Mouse (Mus musculus) ES-E14 (cell line): Measurements from ENCODE around the gene Pnma3. TPM values are rescaled to one million over a fixed set of nuclear protein-coding genes. Genes with fewer than 3 reads are reported as not detected.
A peak's percentile ranks its signal among the peaks of the same experiment; 100 is the strongest.

ENCODE experiments used
- DNase-seq: peaks from one replicate; pipeline ENCODE4 v3.0.0-alpha.2; 2013; ENCODE audit warnings: low read depth, low spot score
- H3K27ac ChIP-seq: 2 replicates; pipeline ENCODE4 v1.5.1; 2012; ENCODE audit warnings: low read depth, mild to moderate bottlenecking, low read length, moderate library complexity, mixed read lengths; ENCODE audit not compliant: poor library complexity, insufficient read depth, severe bottlenecking
- H3K36me3 ChIP-seq: 2 replicates; pipeline ENCODE4 v1.6.1; 2012; ENCODE audit warnings: mild to moderate bottlenecking, low read length, moderate library complexity, mixed read lengths; ENCODE audit not compliant: control insufficient read depth, poor library complexity, insufficient read depth, severe bottlenecking
- H3K4me1 ChIP-seq, 2 experiments: fragments of 150-350 bp in 1 of 2; sonication (generic) in 1 of 2; 2 replicates each; pipeline ENCODE4 v1.6.1; 2012; ENCODE audit warnings: low read length in 2 of 2, mild to moderate bottlenecking in 1 of 2, mixed read lengths in 1 of 2; ENCODE audit not compliant: control insufficient read depth in 2 of 2, insufficient read depth in 2 of 2, poor library complexity in 1 of 2
- H3K4me3 ChIP-seq, 2 experiments: fragments of 150-350 bp in 1 of 2; sonication (generic) in 1 of 2; 2 replicates each; pipeline ENCODE4 v1.5.1; 2012; ENCODE audit warnings: low read length in 2 of 2, low read depth in 1 of 2, mild to moderate bottlenecking in 1 of 2, mixed read lengths in 1 of 2; ENCODE audit not compliant: insufficient read depth in 1 of 2, poor library complexity in 1 of 2, severe bottlenecking in 1 of 2
- H3K9ac ChIP-seq: 2 replicates; pipeline ENCODE4 v1.6.1; 2012; ENCODE audit warnings: low read depth, mild to moderate bottlenecking, low read length, mixed read lengths; ENCODE audit not compliant: poor library complexity, insufficient read depth, severe bottlenecking
- H3K9me3 ChIP-seq: fragments of 150-350 bp; sonication (generic); 2 replicates; pipeline ENCODE4 v1.6.1; 2012; ENCODE audit warnings: low read depth, mild to moderate bottlenecking, low read length; ENCODE audit not compliant: control insufficient read depth, insufficient read depth
- CHD2 ChIP-seq: IDR thresholded peaks from 2 replicates; pipeline ENCODE4 v1.6.1; 2014; ENCODE audit warnings: mild to moderate bottlenecking, low read depth, low read length, inconsistent platforms
- HCFC1 ChIP-seq: IDR thresholded peaks from 2 replicates; pipeline ENCODE4 v1.6.1; 2012; ENCODE audit warnings: low read length, inconsistent platforms, borderline replicate concordance; ENCODE audit not compliant: insufficient read depth
- MAFK ChIP-seq: IDR thresholded peaks from 2 replicates; pipeline ENCODE4 v1.6.1; 2014; ENCODE audit warnings: mild to moderate bottlenecking, low read depth, low read length, inconsistent platforms; ENCODE audit not compliant: insufficient read depth
- ZC3H11A ChIP-seq: IDR thresholded peaks from 2 replicates; pipeline ENCODE4 v1.6.1; 2012; ENCODE audit warnings: low read depth, mild to moderate bottlenecking, inconsistent platforms, low read length, borderline replicate concordance
- ZNF384 ChIP-seq: IDR thresholded peaks from 2 replicates; pipeline ENCODE4 v1.6.1; 2012; ENCODE audit warnings: low read depth, low read length, inconsistent platforms
- in situ Hi-C, 2 experiments: fragments of 600-800 bp; cut with MboI; formaldehyde crosslinking; loops; one replicate each; pipeline ENCODE4 v1.15.1; 2025; ENCODE audit warnings: low sequenced_read_pairs in 2 of 2, inconsistent platforms in 1 of 2; ENCODE audit not compliant: unreplicated experiment in 2 of 2
- total RNA-seq: library from RNA; depleted of rRNA; stranded (reverse); fragments of 300-350 nt; gene quantifications from 2 replicates; pipeline ENCODE4 v1.2.3, GENCODE M21; 2012; rRNA removed

Pnma3 gene
- 0.16 and 0.18 TPM in 2 replicates for total RNA-seq

DNA sequence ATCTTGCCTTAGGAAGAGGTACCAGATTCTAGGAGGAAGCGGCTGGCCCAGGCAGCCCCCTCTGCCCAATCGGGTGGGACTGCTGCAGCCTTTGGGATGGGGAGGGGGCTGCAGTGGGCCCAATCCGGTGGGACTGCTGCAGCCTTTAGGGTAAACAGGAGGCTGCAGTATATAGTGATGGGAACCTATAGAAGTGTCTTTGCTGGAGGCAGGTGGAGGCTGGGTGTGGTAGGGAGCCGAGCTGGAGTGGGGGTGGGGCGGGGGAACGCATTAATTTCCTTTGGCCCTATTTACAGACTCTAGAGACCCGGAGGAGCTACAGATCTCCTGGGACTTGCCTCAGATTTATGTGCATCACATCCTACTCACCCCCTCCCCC is at the start of gene Pnma3:
Gene Pnma3, plus strand, starts transcription at position 373 of the 379 bp plus-strand sequence.
- H3K9ac ChIP-seq: no peak within 1 kb of the TSS
- DNase-seq: no peak
- H3K36me3 ChIP-seq: no peaks in the 10 kb centered on the region
- H3K9me3 ChIP-seq: no peaks in the 10 kb centered on the region
- peaks cover 0 to 2% of the 10 kb centered on the region in 2 experiments; a peak in 1 of 4 replicates for H3K4me1 ChIP-seq
- in situ Hi-C loops: loop anchor here in 1 of 2 experiments (25.0 kb wide), 1 partner anchor 373 kb away; the partner anchor contains the start of gene Trex2
- no peak within 1 kb of the TSS for H3K27ac ChIP-seq
- TF ChIP-seq ZNF384 (no peak), CHD2 (no peak), ZC3H11A (no peak), MAFK (no peak), HCFC1 (no peak)
- peak within 1 kb of the TSS; percentile 3 to 11; a peak in 2 of 4 replicates for H3K4me3 ChIP-seq

DNA sequence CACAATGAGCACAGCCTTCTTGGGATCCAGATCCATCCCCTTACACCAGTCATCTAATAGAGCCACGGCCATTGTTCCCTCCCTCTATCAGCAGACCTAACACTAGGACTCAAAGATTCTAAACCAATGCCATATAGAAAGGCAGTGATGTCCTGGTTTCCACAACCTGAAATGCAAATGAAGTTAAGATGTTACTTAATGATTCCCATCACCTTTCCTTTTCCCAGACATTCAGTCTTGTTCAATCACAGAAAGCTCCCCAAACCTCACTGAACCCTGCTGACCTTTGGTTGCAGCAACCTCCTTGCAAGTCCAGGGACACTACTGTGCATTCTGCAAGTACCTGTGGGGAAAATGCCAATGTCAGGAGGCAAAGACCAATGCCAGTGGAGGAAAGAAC is 27.6 kb upstream of the Pnma3 start, which contains the start of gene Pnma5:
Gene Pnma5, minus strand, starts transcription at position 101 of the 400 bp plus-strand sequence.
- Histone ChIP-seq H3K27ac (no peak within 1 kb of the TSS), H3K4me1 (no peaks in the 10 kb centered on the region), H3K9me3 (no peaks in the 10 kb centered on the region), H3K4me3 (peak within 1 kb of the TSS in 1 of 2 experiments; percentile 26; a peak in 1 of 4 replicates), H3K9ac (no peak within 1 kb of the TSS), H3K36me3 (peaks cover 2% of the 10 kb centered on the region; the same call in 1 of the 2 replicates)
- in situ Hi-C loops: loop anchor here in 1 of 2 experiments (25.0 kb wide), 1 partner anchor 625 kb away; the partner anchor contains the start of genes Pnck and Slc6a8
- TF ChIP-seq MAFK (no peak), HCFC1 (no peak), ZC3H11A (no peak), CHD2 (no peak), ZNF384 (no peak)
- no peak for DNase-seq

DNA sequence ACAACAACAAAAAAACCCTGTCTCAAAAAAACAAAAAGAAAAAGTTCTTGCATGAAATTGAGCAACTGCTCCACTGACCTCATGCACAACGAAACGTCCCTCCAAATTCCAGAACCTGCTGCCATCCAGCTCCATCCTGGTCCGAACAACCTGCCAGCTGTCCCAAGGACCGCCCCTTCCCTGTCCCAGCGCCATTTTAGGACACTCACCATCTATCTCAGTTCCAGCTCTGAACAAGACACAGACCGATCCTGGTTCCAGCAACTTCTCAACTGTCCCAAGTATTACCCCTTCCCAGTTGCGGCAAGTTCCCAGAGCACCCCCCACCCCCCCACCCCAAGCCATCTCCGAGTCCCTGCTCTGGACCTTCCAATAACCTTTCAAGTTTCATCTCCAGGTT is 25.8 kb upstream of the Pnma3 start:
- H3K36me3 ChIP-seq: peaks cover 2% of the 10 kb centered on the region; the same call in 1 of the 2 replicates
- H3K4me3 ChIP-seq: peak overlapping the region; percentile 56 to 73
- in situ Hi-C loops: loop anchor here in 1 of 2 experiments (25.0 kb wide), 1 partner anchor 623 kb away; the partner anchor contains the start of genes Pnck and Slc6a8
- no peaks in the 10 kb centered on the region for H3K4me1 ChIP-seq
- DNase-seq: no peak
- 0 out of 2 replicates have a peak overlapping the region, but pooled peaks have one; percentile 32 for H3K9ac ChIP-seq
- no peaks in the 10 kb centered on the region for H3K9me3 ChIP-seq
- H3K27ac ChIP-seq: no peak overlapping the region
- TF ChIP-seq ZNF384 (no peak), CHD2 (no peak), HCFC1 (no peak), ZC3H11A (no peak), MAFK (no peak)

DNA sequence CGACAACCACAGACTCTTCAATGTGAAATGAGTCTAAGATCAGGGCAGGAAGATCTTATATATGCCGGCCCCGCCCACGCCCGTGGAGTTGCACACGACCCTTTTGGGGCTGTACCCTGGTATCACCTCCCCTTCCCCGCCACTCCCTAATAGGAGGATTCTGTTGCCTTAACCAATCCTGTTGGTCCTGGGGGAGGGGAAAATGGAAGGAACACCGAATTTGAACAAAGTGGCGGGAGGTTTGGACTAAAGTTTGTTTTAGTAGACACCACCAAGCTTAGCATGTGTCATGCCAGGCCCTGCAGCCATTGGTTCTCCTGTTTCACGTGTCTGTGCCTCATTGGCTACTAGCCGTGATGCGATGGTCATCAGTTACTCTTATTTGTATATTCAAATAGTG is 24.9 kb upstream of the Pnma3 start:
- H3K36me3 ChIP-seq: peaks cover 2% of the 10 kb centered on the region; the same call in 1 of the 2 replicates
- no peak for TF ChIP-seq CHD2
- TF ChIP-seq ZNF384: no peak
- TF ChIP-seq HCFC1: no peak
- TF ChIP-seq MAFK: no peak
- TF ChIP-seq ZC3H11A: no peak
- in situ Hi-C loops: loop anchor here in 1 of 2 experiments (25.0 kb wide), 1 partner anchor 623 kb away; the partner anchor contains the start of genes Pnck and Slc6a8
- H3K4me1 ChIP-seq: no peaks in the 10 kb centered on the region
- no peaks in the 10 kb centered on the region for H3K9me3 ChIP-seq
- no peak overlapping the region for H3K9ac ChIP-seq
- H3K4me3 ChIP-seq: peak overlapping the region; percentile 56 to 73
- DNase-seq: no peak
- no peak overlapping the region for H3K27ac ChIP-seq
